Mouse (Mus musculus) olfactory bulb, adult 2 months (tissue): ENCODE data around the gene Cit.

Source experiments
- CTCF ChIP-seq: fragments of 200-500 bp; IDR thresholded peaks from 2 replicates; pipeline ENCODE4 v1.5.1; 2012; ENCODE audit warnings: low read depth, mild to moderate bottlenecking, low read length, moderate library complexity; ENCODE audit not compliant: insufficient read depth
- POLR2A ChIP-seq: fragments of 200-500 bp; IDR thresholded peaks from 2 replicates; pipeline ENCODE4 v1.6.1; 2012; ENCODE audit warnings: mild to moderate bottlenecking, low read depth, low read length, moderate library complexity; ENCODE audit not compliant: insufficient read depth

DNA sequence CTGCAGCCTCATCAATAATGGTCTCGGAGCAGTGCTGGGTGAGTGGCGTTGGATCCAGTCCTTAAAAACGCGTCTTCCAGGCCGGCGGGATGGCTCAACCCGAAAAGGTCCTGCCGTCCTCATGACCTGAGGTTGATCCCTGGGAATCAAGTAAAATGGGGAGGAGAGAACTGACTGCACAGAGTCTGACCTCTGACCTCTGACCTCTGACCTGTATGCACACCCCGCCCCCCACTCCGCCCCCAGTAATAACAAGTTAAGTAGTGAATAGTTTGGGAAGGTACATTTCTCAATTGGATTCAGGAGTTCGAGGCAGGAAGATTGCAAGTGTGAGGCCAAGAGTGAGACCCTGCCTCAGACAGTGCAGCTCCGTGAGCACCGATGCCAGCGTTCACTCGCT, 24.1 kb downstream of the Cit start:
- TF ChIP-seq CTCF = no peak
- TF ChIP-seq POLR2A = no peak
